Mouse (Mus musculus): Measurements from ENCODE around the gene Megf8. TPM values are rescaled to one million over a fixed set of nuclear protein-coding genes. Genes with fewer than 3 reads are reported as not detected.

Gene Megf8
- polyA plus RNA-seq (2015; fragmentation: Nextera tagmentation; extraction: Ambion mirVana) = 16.9 and 18.2 TPM in 2 replicates

DNA sequence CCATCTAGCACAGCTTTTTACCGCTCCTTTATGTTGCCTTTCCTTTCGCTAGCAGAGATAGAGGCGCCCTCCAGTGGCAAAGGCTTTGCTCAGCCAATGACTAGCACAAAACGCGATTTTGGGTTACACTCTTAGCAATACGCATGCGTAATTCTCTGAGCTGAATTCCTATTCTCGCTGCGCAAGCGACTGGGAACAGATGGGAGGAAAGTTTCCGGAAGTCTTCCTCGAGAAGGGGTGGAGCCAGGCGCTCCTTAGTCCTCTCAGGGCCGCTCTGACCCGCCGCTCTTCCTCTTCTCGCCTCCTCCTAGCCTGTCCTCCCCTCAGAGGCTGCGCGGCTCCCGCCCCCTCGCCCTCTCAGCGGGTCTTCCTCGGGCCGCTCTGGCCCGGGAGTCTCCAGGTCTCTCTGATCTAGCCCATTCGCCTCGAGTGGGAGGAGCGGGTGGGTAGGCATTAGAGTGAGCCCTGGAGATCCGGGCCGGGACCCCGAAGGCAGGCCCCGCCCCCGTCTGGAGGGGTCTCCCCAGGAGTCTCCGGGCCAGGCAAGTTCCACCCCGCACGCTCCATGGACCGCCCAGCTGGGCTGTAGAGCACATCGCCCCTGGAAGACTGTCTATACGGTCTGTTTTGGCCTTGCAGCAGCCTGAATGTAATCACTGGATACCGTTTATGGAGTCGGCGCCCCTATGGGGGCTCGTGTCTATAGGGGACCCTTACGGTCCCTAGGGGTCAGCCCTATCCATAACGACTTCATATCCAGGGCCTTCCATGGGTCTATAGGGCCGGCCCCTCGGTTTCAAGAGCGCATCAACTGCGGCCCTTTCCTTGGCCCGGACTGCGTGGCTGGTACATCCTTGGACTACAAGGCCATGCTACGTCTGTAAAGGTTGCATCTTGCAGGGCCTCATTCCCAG, at the start of gene Megf8:
Gene Megf8, plus strand, starts transcription at position 633 of the 914 bp plus-strand sequence.
- Histone ChIP-seq H3K36me3 (ENCODE audit: insufficient read depth, low read length) (no peaks in the 10 kb centered on the region), H3K4me2 (replicated peaks; ENCODE audit: low read depth, low read length) (peak within 1 kb of the TSS; percentile 85), H3K27me3 (ENCODE audit: insufficient read depth, low read length) (peaks cover 40% of the 10 kb centered on the region), H3K4me1 (ENCODE audit: insufficient read depth, low read length) (peaks cover 40% of the 10 kb centered on the region), H3K9ac (replicated peaks; ENCODE audit: low read length) (peak within 1 kb of the TSS; percentile 75), H3K27ac (ENCODE audit: low read length) (peak within 1 kb of the TSS; percentile 74), H3K9me3 (ENCODE audit: low read length) (no peaks in the 10 kb centered on the region), H3K4me3 (ENCODE audit: low read length) (peak within 1 kb of the TSS; percentile 54)
- under 1% methylated on average over 52 of the region's 52 CpGs for WGBS
- peak; percentile 99 for ATAC-seq (ENCODE audit: low FRiP score, low TSS enrichment)

- Histone ChIP-seq H3K4me2 (replicated peaks; ENCODE audit: low read depth, low read length) (peak within 1 kb of the TSS; percentile 82), H3K4me3 (ENCODE audit: low read length) (peak within 1 kb of the TSS; percentile 76), H3K36me3 (ENCODE audit: insufficient read depth, low read length) (peaks cover 13% of the 10 kb centered on the region), H3K27ac (ENCODE audit: low read length) (peak within 1 kb of the TSS; percentile 95), H3K9me3 (ENCODE audit: low read length) (no peaks in the 10 kb centered on the region), H3K4me1 (ENCODE audit: insufficient read depth, low read length) (peaks cover 24% of the 10 kb centered on the region), H3K27me3 (ENCODE audit: insufficient read depth, low read length) (no peaks in the 10 kb centered on the region), H3K9ac (replicated peaks; ENCODE audit: low read length) (peak within 1 kb of the TSS; percentile 85)
- ATAC-seq (ENCODE audit: low FRiP score, low TSS enrichment) = peak; percentile 85
- 0% methylated on average over 29 of the region's 29 CpGs for WGBS
Observed at GRCm38 (mm10) chr7:25267301-25267750, 49.6 kb upstream of the Megf8 start, which contains the start of gene Cic. Gene Cic, plus strand, starts transcription at chr7:25267704.

DNA sequence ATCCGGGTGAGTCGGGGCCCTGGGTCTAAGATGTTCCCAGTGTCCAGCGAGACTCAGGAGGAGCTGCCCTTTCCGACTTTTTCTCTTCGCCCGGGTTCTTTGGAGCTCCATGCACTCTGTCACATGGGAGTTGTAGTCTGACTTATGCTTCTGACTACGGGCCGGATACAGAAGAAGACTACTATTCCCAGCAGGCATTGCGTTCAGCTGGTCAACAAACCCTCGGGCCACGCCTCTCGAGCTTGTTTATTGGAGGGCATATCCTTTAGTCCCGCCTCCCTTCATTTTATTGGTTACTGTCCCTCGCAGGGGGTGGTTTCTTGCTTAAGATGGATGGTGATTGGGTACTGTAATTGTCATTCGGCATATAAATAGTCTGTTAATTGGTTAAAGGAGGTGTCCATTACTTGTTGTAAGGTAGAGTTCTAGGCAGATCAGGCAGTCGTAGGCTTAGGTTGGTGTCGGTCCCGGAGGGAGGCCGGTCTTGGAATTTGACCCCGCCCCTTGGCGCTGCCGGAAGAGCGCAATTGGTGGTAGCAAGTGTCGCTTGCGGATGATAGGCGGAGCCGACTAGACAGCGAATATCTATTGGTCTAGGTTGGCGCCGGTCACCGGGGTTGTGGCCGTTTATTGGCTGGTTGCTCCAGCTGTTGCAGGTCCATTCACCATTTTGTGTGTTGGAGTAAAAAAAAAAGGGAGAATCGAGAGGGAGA, 49.1 kb upstream of the Megf8 start:
- Histone ChIP-seq H3K27ac (ENCODE audit: low read length) (peak overlapping the region; percentile 95), H3K4me2 (replicated peaks; ENCODE audit: low read depth, low read length) (peak overlapping the region; percentile 82), H3K9me3 (ENCODE audit: low read length) (no peaks in the 10 kb centered on the region), H3K36me3 (ENCODE audit: insufficient read depth, low read length) (peaks cover 19% of the 10 kb centered on the region), H3K4me3 (ENCODE audit: low read length) (peak overlapping the region; percentile 76), H3K9ac (replicated peaks; ENCODE audit: low read length) (peak overlapping the region; percentile 85), H3K27me3 (ENCODE audit: insufficient read depth, low read length) (no peaks in the 10 kb centered on the region), H3K4me1 (ENCODE audit: insufficient read depth, low read length) (peaks cover 24% of the 10 kb centered on the region)
- peak; percentile 97 for ATAC-seq (ENCODE audit: low FRiP score, low TSS enrichment)
- under 1% methylated on average over 33 of the region's 33 CpGs for WGBS

- Histone ChIP-seq H3K27me3 (ENCODE audit: insufficient read depth, low read length) (no peaks in the 10 kb centered on the region), H3K27ac (ENCODE audit: low read length) (peak overlapping the region; percentile 74), H3K4me1 (ENCODE audit: insufficient read depth, low read length) (peaks cover 24% of the 10 kb centered on the region), H3K4me3 (ENCODE audit: low read length) (peak overlapping the region; percentile 76), H3K9ac (replicated peaks; ENCODE audit: low read length) (peak overlapping the region; percentile 85), H3K4me2 (replicated peaks; ENCODE audit: low read depth, low read length) (peak overlapping the region; percentile 82), H3K9me3 (ENCODE audit: low read length) (no peaks in the 10 kb centered on the region), H3K36me3 (ENCODE audit: insufficient read depth, low read length) (peaks cover 26% of the 10 kb centered on the region)
- no peak for ATAC-seq (ENCODE audit: low FRiP score, low TSS enrichment)
- WGBS = 2% methylated on average over 7 of the region's 7 CpGs
Observed at GRCm38 (mm10) chr7:25268588-25268987, 48.4 kb upstream of the Megf8 start.

DNA sequence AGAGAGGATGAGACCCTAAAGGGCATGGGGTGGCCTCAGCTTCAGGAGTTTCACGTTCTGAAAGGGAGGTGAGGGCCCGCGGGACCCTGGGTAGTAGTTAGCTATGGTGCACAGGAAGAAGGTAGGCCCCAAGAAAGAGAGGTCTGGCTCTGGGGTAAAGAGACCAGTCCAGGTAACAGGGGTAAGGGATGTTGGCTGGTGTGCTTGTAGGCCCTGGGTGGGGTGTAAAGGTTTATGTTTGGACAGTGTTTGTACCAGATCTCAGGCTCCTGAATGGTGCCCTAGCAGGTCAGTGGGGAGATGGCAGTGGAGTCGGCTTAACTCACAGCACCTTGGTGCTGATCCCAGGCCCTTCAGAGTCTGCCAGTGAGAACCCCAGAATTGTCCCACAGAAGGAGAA, 47.9 kb upstream of the Megf8 start:
- Histone ChIP-seq H3K27ac (ENCODE audit: low read length) (peak overlapping the region; percentile 74), H3K4me3 (ENCODE audit: low read length) (peak overlapping the region; percentile 76), H3K27me3 (ENCODE audit: insufficient read depth, low read length) (no peaks in the 10 kb centered on the region), H3K4me2 (replicated peaks; ENCODE audit: low read depth, low read length) (peak overlapping the region; percentile 82), H3K36me3 (ENCODE audit: insufficient read depth, low read length) (peaks cover 27% of the 10 kb centered on the region), H3K9ac (replicated peaks; ENCODE audit: low read length) (peak overlapping the region; percentile 85), H3K9me3 (ENCODE audit: low read length) (no peaks in the 10 kb centered on the region), H3K4me1 (ENCODE audit: insufficient read depth, low read length) (peaks cover 25% of the 10 kb centered on the region)
- no peak for ATAC-seq (ENCODE audit: low FRiP score, low TSS enrichment)
- WGBS = 39% methylated on average over 4 of the region's 4 CpGs

- WGBS = 76% methylated on average over 8 of the region's 8 CpGs
- peak overlapping the region; percentile 85 for H3K9ac ChIP-seq (replicated peaks; ENCODE audit: low read length)
- H3K27ac ChIP-seq (ENCODE audit: low read length) = peak overlapping the region; percentile 74
Observed at GRCm38 (mm10) chr7:25269545-25270271, 47.3 kb upstream of the Megf8 start.

GRCm38 (mm10) chr7:25270652-25271633, 46.0 kb upstream of the Megf8 start:
- H3K9ac ChIP-seq (replicated peaks; ENCODE audit: low read length) = peak overlapping the region; percentile 85
- ATAC-seq (ENCODE audit: low FRiP score, low TSS enrichment) = no peak

More at GRCm38 (mm10) chr7:25269545-25270271, 47.3 kb upstream of the Megf8 start:
- Histone ChIP-seq H3K4me3 (ENCODE audit: low read length) (peak overlapping the region; percentile 76), H3K4me1 (ENCODE audit: insufficient read depth, low read length) (peaks cover 32% of the 10 kb centered on the region), H3K27me3 (ENCODE audit: insufficient read depth, low read length) (no peaks in the 10 kb centered on the region), H3K9me3 (ENCODE audit: low read length) (no peaks in the 10 kb centered on the region), H3K4me2 (replicated peaks; ENCODE audit: low read depth, low read length) (peak overlapping the region; percentile 82), H3K36me3 (ENCODE audit: insufficient read depth, low read length) (peaks cover 27% of the 10 kb centered on the region)
- ATAC-seq (ENCODE audit: low FRiP score, low TSS enrichment) = no peak

GRCm38 (mm10) chr7:25271651-25272444, 45.1 kb upstream of the Megf8 start:
- Histone ChIP-seq H3K9me3 (ENCODE audit: low read length) (no peaks in the 10 kb centered on the region), H3K4me3 (ENCODE audit: low read length) (no peak overlapping the region), H3K27me3 (ENCODE audit: insufficient read depth, low read length) (no peaks in the 10 kb centered on the region), H3K9ac (replicated peaks; ENCODE audit: low read length) (0 out of 2 replicates have a peak overlapping the region, but pooled peaks have one; percentile 16), H3K27ac (ENCODE audit: low read length) (no peak overlapping the region), H3K4me2 (replicated peaks; ENCODE audit: low read depth, low read length) (no peak overlapping the region), H3K36me3 (ENCODE audit: insufficient read depth, low read length) (peaks cover 27% of the 10 kb centered on the region), H3K4me1 (ENCODE audit: insufficient read depth, low read length) (peaks cover 45% of the 10 kb centered on the region)
- WGBS = 89% methylated on average over 30 of the region's 30 CpGs
- no peak for ATAC-seq (ENCODE audit: low FRiP score, low TSS enrichment)

More at GRCm38 (mm10) chr7:25270652-25271633, 46.0 kb upstream of the Megf8 start:
- Histone ChIP-seq H3K9me3 (ENCODE audit: low read length) (no peaks in the 10 kb centered on the region), H3K27me3 (ENCODE audit: insufficient read depth, low read length) (no peaks in the 10 kb centered on the region), H3K27ac (ENCODE audit: low read length) (peak overlapping the region; percentile 74), H3K4me2 (replicated peaks; ENCODE audit: low read depth, low read length) (no peak overlapping the region), H3K4me3 (ENCODE audit: low read length) (no peak overlapping the region), H3K4me1 (ENCODE audit: insufficient read depth, low read length) (peaks cover 42% of the 10 kb centered on the region), H3K36me3 (ENCODE audit: insufficient read depth, low read length) (peaks cover 27% of the 10 kb centered on the region)
- WGBS = 83% methylated on average over 35 of the region's 35 CpGs

Measured in kidney, embryonic 16.5 days (tissue).